16 mouse cellular contexts compared by ENCODE assay signal in genomic region chr11:94451091-94451773, GRCm38 (mm10). TPM values are rescaled to one million over a fixed set of nuclear protein-coding genes. Genes with fewer than 3 reads are reported as not detected.
DNase-seq lines count a peak whose midpoint lies in the region; ATAC-seq and TF ChIP-seq lines count a peak whose summit lies in the region.
"Had no signal": no experiment of that assay in that cellular context is flagged by ENCODE, and none has a peak within 500 bp of the region (broad histone marks: within the 10 kb centered on the region; RNA-seq: fewer than 3 reads in every experiment).

No protein-coding gene starts in this region.

- H3K4me3 ChIP-seq in hindbrain, embryonic 10.5 days: no peak overlapping the region
- no peak overlapping the region for H3K4me3 ChIP-seq in hindbrain, embryonic 14.5 days (replicated peaks; ENCODE audit: low read length)
- H3K4me3 ChIP-seq in heart, adult 2 months: no peak overlapping the region
- H3K4me3 ChIP-seq: embryonic facial prominence, embryonic 15.5 days; neural tube, embryonic 12.5 days had no signal

- H3K27ac ChIP-seq in hindbrain, embryonic 10.5 days: peak overlapping the region; percentile 40; the same call in 1 of the 2 replicates
- H3K27ac ChIP-seq in hindbrain, embryonic 14.5 days: no peak overlapping the region
- H3K27ac ChIP-seq in heart, adult 2 months: peak overlapping the region; percentile 87
- H3K27ac ChIP-seq: embryonic facial prominence, embryonic 15.5 days; neural tube, embryonic 12.5 days had no signal

- intact Hi-C loops in heart, adult 2 months (cut with DNase I): no loop called here
- intact Hi-C loops in heart, postnatal 10 days (cut with DNase I): no loop called here

- TF ChIP-seq CTCF in heart, adult 2 months (IDR thresholded peaks at IDR 0.05): no peak

- no peak overlapping the region for H3K9ac ChIP-seq in hindbrain, embryonic 14.5 days
- no peak overlapping the region for H3K9ac ChIP-seq in heart, adult 2 months (ENCODE audit: low read depth, low read length)
- H3K9ac ChIP-seq: embryonic facial prominence, embryonic 15.5 days; neural tube, embryonic 12.5 days had no signal

- peaks cover 59% of the 10 kb centered on the region for H3K4me1 ChIP-seq in hindbrain, embryonic 10.5 days (replicated peaks)
- H3K4me1 ChIP-seq in hindbrain, embryonic 14.5 days (replicated peaks; ENCODE audit: control insufficient read depth, insufficient read depth, low read length): peaks cover 15% of the 10 kb centered on the region; the same call in 1 of the 2 replicates
- peaks cover 9% of the 10 kb centered on the region; the same call in 1 of the 2 replicates for H3K4me1 ChIP-seq in heart, adult 2 months (ENCODE audit: control insufficient read depth, insufficient read depth, low read length)

- H3K9me3 ChIP-seq in hindbrain, embryonic 10.5 days: no peaks in the 10 kb centered on the region
- no peaks in the 10 kb centered on the region for H3K9me3 ChIP-seq in hindbrain, embryonic 14.5 days (ENCODE audit: control insufficient read depth, low read length)
- H3K9me3 ChIP-seq: embryonic facial prominence, embryonic 15.5 days; neural tube, embryonic 12.5 days had no signal

- no peak for DNase-seq in hindbrain, embryonic 10.5 days (ENCODE audit: low spot score)
- no peak for DNase-seq in hindbrain, embryonic 14.5 days (ENCODE audit: low spot score)
- DNase-seq in heart, adult 2 months: peak; percentile 73 to 85
- peak; percentile 90 for DNase-seq in heart, postnatal 10 days
- peak; percentile 54 for DNase-seq in lung, postnatal 10 days
- DNase-seq in thymus, postnatal 10 days (ENCODE audit: low spot score in 2 of 2): no peak
- DNase-seq in testis, postnatal 10 days (ENCODE audit: low spot score): no peak
- DNase-seq in kidney, adult 8-10 months: no peak
- DNase-seq: adrenal gland, postnatal 10 days; gastrocnemius, postnatal 25 days; thymus, postnatal 36 days had no signal

- no peak overlapping the region for H3K4me2 ChIP-seq in hindbrain, embryonic 14.5 days (replicated peaks)
- H3K4me2 ChIP-seq: embryonic facial prominence, embryonic 15.5 days; liver, embryonic 11.5 days; midbrain, embryonic 11.5 days; neural tube, embryonic 12.5 days had no signal

- peak; percentile 81 for TF ChIP-seq EP300 in heart, adult 2 months (IDR thresholded peaks at IDR 0.05; ENCODE audit: insufficient read depth, low read depth, low read length)

- peaks cover 8% of the 10 kb centered on the region; the same call in 1 of the 2 replicates for H3K27me3 ChIP-seq in hindbrain, embryonic 10.5 days (ENCODE audit: insufficient read depth, poor library complexity, severe bottlenecking)
- H3K27me3 ChIP-seq in hindbrain, embryonic 14.5 days (ENCODE audit: control insufficient read depth, insufficient read depth, low read length): no peaks in the 10 kb centered on the region
- no peaks in the 10 kb centered on the region for H3K27me3 ChIP-seq in heart, adult 2 months (ENCODE audit: control insufficient read depth, insufficient read depth, low read length)
- H3K27me3 ChIP-seq: embryonic facial prominence, embryonic 15.5 days; neural tube, embryonic 12.5 days had no signal

- ATAC-seq in hindbrain, embryonic 14.5 days (ENCODE audit: low FRiP score): no peak
- ATAC-seq: forebrain, embryonic 16.5 days had no signal

- no peak for TF ChIP-seq POLR2A in heart, adult 2 months (IDR thresholded peaks at IDR 0.05; ENCODE audit: insufficient read depth, low read depth, low read length)

- H3K36me3 ChIP-seq in hindbrain, embryonic 10.5 days: peaks cover 43% of the 10 kb centered on the region
- peaks cover 12% of the 10 kb centered on the region; the same call in 1 of the 2 replicates for H3K36me3 ChIP-seq in hindbrain, embryonic 14.5 days (replicated peaks; ENCODE audit: control insufficient read depth, insufficient read depth)
- H3K36me3 ChIP-seq in heart, adult 2 months (ENCODE audit: control insufficient read depth, insufficient read depth, low read length): no peaks in the 10 kb centered on the region
- H3K36me3 ChIP-seq: neural tube, embryonic 12.5 days had no signal

- no peaks in the 10 kb centered on the region for H3K79me2 ChIP-seq in heart, adult 2 months (replicated peaks; ENCODE audit: control insufficient read depth, insufficient read depth, low read length)

- 71% methylated on average over 12 of the region's 12 CpGs for WGBS in hindbrain, embryonic 10.5 days
- 74% methylated on average over 12 of the region's 12 CpGs for WGBS in hindbrain, embryonic 14.5 days
- WGBS in heart, adult 2 months: 24% methylated on average over 12 of the region's 12 CpGs

RNA-seq across cellular contexts. Expression of gene Cacna1g, which starts 22.8 kb away (rescaled TPM):
- 5.3 and 7.7 TPM in 2 replicates for polyA plus RNA-seq in hindbrain, embryonic 10.5 days (2016; fragmentation: Nextera tagmentation; extraction: Ambion mirVana)
- polyA plus RNA-seq in hindbrain, embryonic 14.5 days (2014; fragmentation: Nextera tagmentation; extraction: Ambion mirVana): 18.6 and 22.8 TPM in 2 replicates
- total RNA-seq in heart, adult 2 months (2021): 10 to 100 TPM; 12.2 to 12.9 TPM
- 63.3 and 64.4 TPM in 2 replicates for polyA plus RNA-seq in heart, adult 2 months (2012; rRNA removed)
- 10 to 100 TPM; 33.4 to 41.3 TPM for total RNA-seq in heart, postnatal 10 days (2021)

RNA-seq across cellular contexts. Expression of gene Spata20, which starts 34.7 kb away (rescaled TPM):
- 0.05 TPM in 1 of 2 replicates, not detected in the other for polyA plus RNA-seq in hindbrain, embryonic 10.5 days (2016; fragmentation: Nextera tagmentation; extraction: Ambion mirVana)
- 0.33 and 1.3 TPM in 2 replicates for polyA plus RNA-seq in hindbrain, embryonic 14.5 days (2014; fragmentation: Nextera tagmentation; extraction: Ambion mirVana)
- under 1 TPM; 0.23 to 0.52 TPM for total RNA-seq in heart, adult 2 months (2021)
- polyA plus RNA-seq in heart, adult 2 months (2012; rRNA removed): 1.3 and 1.5 TPM in 2 replicates
- 1 to 10 TPM in 1 of 2 experiments, under 1 TPM in 1; 0.31 to 1.2 TPM for total RNA-seq in heart, postnatal 10 days (2021)
- total RNA-seq: adrenal gland, postnatal 10 days; gastrocnemius, postnatal 25 days had no signal
- polyA plus RNA-seq: liver, embryonic 11.5 days; midbrain, embryonic 11.5 days; neural tube, embryonic 12.5 days had no signal

RNA-seq across cellular contexts. Expression of gene Epn3, which starts 48.5 kb away (rescaled TPM):
- 1.7 and 1.9 TPM in 2 replicates for polyA plus RNA-seq in hindbrain, embryonic 10.5 days (2016; fragmentation: Nextera tagmentation; extraction: Ambion mirVana)
- polyA plus RNA-seq in hindbrain, embryonic 14.5 days (2014; fragmentation: Nextera tagmentation; extraction: Ambion mirVana): 1.6 and 2.0 TPM in 2 replicates
- 10 to 100 TPM; 28.4 to 31.9 TPM for total RNA-seq in heart, adult 2 months (2021)
- polyA plus RNA-seq in heart, adult 2 months (2012; rRNA removed): 12.6 and 25.7 TPM in 2 replicates
- 10 to 100 TPM; 26.5 to 26.7 TPM for total RNA-seq in heart, postnatal 10 days (2021)

RNA-seq across cellular contexts. Expression of gene Abcc3, which starts 58.4 kb away (rescaled TPM):
- 0.46 and 0.48 TPM in 2 replicates for polyA plus RNA-seq in hindbrain, embryonic 10.5 days (2016; fragmentation: Nextera tagmentation; extraction: Ambion mirVana)
- 0.85 and 1.1 TPM in 2 replicates for polyA plus RNA-seq in hindbrain, embryonic 14.5 days (2014; fragmentation: Nextera tagmentation; extraction: Ambion mirVana)
- 1 to 10 TPM; 1.6 to 2.3 TPM for total RNA-seq in heart, adult 2 months (2021)
- polyA plus RNA-seq in heart, adult 2 months (2012; rRNA removed): 1.8 and 2.0 TPM in 2 replicates
- 1 to 10 TPM; 2.8 TPM for total RNA-seq in heart, postnatal 10 days (2021)

Comparison
In these comparisons a context has a peak if more than half of its experiments do, and no peak if none do; other contexts are left out.
1. DNase-seq: peak in heart, adult 2 months (2 of 2), heart, postnatal 10 days (2 of 2) and lung, postnatal 10 days (single experiment); none in hindbrain, embryonic 10.5 days (single experiment), hindbrain, embryonic 14.5 days (single experiment), thymus, postnatal 10 days (0 of 2), testis, postnatal 10 days (single experiment) and kidney, adult 8-10 months (0 of 2).